Mouse (Mus musculus) stomach, postnatal 0 days (tissue): ENCODE data around the gene Glt8d2.

Experiments used
- CTCF ChIP-seq: IDR thresholded peaks from 2 replicates; pipeline ENCODE4 v1.5.1; 2016; ENCODE audit warnings: antibody characterized with exemption, low read depth, mild to moderate bottlenecking, moderate library complexity
- EP300 ChIP-seq: optimal IDR thresholded peaks from 2 replicates; pipeline ENCODE3; 2016; ENCODE audit warnings: antibody characterized with exemption

DNA sequence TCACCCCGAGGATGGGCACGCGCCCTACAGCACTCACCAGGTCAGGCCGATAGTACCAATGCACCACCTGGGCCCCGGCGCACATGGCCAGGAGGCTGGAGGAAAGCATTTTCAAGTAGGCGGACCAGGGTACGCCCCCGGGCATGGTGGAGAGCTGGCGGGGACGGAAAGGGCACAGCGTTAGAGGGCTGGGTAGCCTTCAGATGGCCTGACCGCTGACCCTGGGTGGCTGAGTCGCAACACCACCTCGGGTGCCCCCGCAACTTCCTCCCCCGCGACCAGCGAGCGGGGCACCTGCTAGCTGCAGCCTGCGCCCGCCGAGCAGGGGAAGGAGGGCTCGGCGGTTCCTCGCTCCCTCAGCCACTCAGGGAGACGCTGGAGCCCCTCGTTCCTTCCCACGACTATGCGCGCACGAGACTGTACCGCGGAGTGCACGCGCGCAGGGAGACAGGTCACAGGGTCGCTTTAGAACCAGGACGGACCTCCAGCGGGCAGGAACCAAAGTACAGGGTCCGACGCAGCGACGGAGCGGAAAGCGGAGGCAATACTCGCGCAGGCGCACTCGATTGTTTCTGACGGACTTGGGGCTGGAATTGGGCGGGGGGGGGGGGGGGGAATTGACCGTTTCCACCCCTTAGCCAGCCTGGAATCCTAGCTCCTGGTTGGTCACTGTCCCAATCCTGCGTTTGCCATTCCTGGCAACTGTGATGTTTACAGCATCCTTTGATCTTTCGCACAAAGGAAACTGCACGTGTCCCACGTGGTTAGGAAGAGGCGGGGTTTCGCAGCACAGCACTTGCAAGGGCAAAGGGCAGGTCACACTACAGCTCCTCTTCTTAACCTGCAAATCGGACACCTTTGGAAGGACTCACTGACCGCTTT, 67.5 kb downstream of the Glt8d2 start, which contains the start of gene 1190007I07Rik:
- TF ChIP-seq CTCF (peak; percentile 24; the same call in 1 of the 2 replicates), EP300 (no peak)
